Mouse (Mus musculus) cortical plate, adult 2 months (tissue): ENCODE data around the gene Tns1.

Experiments
- CTCF ChIP-seq: fragments of 200-500 bp; IDR thresholded peaks from 2 replicates; pipeline ENCODE4 v1.5.1; 2011; ENCODE audit warnings: mild to moderate bottlenecking, control low read depth, low read length; ENCODE audit not compliant: insufficient read depth; ENCODE audit errors: extremely low read depth
- POLR2A ChIP-seq: fragments of 200-500 bp; IDR thresholded peaks from 2 replicates; pipeline ENCODE4 v1.6.1; 2011; ENCODE audit warnings: mild to moderate bottlenecking, low read length, control low read depth; ENCODE audit not compliant: insufficient read depth; ENCODE audit errors: extremely low read depth

DNA sequence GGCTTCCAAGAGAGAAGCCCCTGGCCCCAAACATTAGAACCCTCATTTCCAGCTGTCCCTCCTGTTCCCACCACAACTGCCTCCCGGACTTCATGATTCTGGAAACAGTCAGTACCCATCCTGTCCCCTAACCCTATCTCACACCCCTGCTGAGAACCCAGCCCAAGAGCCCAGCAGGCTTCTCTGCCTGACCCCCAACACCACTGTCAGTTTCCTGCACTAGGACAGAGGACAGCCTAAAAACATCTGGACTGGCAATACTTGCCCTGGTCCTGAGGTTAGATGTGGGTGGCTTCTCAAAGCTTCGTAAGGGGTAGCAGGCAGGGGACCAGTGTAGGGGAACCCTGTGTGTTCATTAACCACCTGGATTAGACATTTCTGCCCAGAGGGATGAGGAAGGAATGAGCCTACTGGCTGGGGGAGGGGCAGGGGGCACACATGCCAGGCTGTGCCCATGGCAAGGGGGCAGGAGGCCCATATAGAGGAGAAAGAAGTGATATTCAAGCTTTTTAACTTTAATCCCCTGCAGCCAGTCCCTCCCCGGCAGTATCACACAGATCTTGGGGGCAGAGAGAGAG lies 88.2 kb downstream of the Tns1 start:
- no peak for TF ChIP-seq CTCF
- no peak for TF ChIP-seq POLR2A
